Mouse (Mus musculus): Measurements from ENCODE around the gene Clk4.

Clk4 gene

DNA sequence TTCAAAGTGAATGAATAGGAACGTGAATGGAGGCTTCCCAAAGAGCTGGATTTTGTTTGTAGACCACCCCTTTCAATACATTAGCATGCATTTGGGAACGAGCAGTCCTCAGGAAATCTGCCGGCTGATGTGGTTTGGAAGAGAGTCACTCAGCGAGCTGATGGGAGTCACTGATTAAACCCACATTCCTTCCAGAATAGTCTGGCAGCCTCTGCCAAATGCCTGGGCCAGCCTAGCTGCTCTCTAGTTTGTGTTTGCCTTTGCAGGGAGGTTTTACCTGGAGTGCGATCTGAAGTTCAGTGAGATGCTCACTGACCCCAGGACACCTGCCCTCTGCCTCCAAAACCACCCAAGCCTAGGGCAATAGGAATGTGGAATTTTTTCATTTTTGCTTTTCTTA lies 46.8 kb downstream of the Clk4 start:
- no peak for DNase-seq (ENCODE audit: low spot score)

DNA sequence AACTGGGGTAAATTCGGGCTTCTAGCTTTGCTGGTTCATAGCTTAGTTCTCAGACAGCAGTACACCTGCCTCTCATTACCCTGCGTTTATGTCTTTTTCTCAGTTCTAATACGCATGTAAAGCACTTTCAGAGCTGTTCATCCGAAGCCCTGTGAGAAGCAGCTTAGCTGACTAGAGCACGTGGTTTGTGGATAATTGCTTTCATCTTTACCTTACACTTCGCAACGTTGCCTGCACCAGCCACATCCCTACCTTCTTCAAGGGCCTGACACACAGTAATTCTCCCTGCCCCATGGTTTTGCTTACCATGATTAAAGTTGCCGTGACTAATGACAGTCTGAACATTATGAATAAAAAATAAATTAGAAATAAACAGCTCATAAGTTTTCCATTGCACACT lies 50.3 kb downstream of the Clk4 start:
- DNase-seq (ENCODE audit: low spot score), result no peak

DNA sequence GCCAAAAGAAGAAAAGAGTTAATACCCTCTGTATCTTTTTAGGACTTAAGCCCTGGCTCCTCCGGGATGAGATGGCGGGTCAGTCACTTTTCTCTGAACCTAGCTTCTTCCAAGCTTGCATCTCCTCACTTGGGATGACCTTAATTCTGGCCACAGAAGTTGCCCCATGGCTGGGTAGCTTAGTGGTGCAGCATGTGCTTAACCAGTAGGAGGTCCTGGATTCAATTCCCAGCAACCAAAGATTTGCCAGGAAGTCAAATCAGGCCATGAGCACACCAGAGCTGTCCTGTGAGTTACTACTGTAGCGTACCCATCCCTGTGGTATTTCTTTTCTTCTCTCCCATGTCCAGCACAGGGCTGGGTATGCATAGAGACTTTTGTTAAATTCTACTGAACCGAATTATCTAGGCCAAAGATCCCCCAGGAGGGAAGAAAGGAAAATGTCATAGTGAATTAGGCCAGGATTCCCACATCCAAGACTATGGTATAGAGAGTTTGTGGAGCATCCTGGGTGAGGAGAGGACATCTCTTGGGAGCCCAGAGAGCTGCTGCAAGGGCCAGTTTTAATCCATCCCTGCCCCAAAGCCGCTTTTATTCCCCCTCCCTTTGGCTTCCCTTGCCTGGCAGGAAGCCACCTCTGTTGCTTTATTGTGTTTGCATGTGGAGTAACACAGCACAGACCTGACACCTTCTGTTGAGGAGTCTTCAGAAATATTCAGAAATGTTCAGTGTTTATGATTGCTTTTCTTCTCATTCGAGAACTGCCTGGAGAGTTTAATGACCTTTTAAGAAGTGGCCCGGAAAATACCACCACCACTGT lies 54.7 kb downstream of the Clk4 start:
- DNase-seq (ENCODE audit: low spot score), result no peak

- no peak for DNase-seq (ENCODE audit: low spot score)
These were observed 59.1 kb downstream of the Clk4 start for GRCm38 (mm10) chr11:51320609-51321008.

- DNase-seq (ENCODE audit: low spot score), result no peak
These were observed 65.4 kb downstream of the Clk4 start for GRCm38 (mm10) chr11:51326908-51327307.

DNA sequence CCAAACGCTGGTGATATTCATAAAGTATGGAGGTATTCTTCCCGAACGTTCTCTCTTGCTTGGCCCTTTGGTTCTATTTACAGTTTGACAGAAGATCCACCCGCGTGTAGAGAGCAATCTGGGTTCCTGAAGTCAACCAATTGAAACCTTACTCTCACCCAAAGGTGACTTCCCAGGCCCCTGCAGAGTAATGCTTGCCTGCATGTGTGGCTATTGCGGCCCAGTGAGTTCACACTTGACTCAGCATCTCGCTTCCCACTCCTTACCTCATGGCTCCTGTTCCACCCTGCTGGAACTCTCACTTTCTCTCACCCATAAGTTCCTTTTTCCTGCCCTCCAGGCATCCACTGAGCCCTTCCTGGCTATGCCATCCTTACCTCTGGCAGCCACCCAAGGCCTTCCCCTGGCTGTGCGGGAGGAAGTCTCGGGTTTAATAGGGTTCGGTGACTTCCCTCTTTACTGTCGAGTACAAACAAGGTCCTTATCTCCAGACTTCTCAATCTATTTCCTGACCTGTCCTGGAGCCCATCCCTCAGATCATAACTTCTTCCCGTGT lies 66.9 kb downstream of the Clk4 start:
- no peak for DNase-seq (ENCODE audit: low spot score)

DNA sequence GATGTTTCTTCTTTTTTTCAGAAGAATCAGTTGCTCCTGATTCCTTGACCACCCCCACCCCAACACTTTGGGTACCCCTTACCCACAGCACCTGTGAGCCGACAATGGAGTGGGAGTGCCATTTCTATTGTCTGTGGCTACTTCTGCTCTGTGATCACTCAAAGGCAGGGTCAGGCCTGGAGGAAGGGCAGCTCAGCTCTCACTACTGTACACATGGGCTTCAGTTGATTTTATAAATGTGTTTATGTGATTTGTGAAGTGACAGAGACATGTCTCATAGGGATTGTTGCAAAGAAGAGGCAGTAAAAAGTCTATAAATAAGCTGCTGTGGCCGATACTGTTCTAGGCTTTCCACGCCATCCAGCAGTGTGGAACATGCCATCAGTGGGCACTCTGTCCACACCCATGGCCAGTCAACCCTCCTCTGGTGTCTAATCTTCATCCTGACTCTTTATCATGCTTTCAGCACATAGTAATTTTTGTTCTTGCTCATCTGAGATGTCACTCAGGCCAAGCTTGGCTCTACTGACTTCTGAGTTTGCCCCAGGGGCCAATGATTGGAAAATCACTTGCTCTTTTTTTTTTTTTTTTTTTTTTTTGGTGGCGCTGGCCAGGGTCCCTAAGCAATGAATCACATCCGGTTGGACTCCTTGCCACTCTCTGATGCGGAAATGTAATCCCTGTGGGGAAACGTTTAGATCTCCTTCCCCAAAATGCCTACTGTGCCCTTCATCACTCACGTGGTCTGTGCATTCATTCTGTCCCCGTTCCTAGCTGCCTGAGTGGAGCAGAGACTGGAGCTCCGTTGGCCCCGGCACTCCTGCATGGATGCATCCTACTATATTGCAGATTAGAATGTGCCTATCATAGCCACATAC lies 68.5 kb downstream of the Clk4 start:
- DNase-seq (ENCODE audit: low spot score), result no peak

Measured in urinary bladder, postnatal 25 days (tissue).